Mouse (Mus musculus): Measurements from ENCODE around the gene Fam102a. TPM values are rescaled to one million over a fixed set of nuclear protein-coding genes. Genes with fewer than 3 reads are reported as not detected.

The Fam102a gene
- polyA plus RNA-seq, 1 experiment from 2014 or later: 9.0 TPM

DNA sequence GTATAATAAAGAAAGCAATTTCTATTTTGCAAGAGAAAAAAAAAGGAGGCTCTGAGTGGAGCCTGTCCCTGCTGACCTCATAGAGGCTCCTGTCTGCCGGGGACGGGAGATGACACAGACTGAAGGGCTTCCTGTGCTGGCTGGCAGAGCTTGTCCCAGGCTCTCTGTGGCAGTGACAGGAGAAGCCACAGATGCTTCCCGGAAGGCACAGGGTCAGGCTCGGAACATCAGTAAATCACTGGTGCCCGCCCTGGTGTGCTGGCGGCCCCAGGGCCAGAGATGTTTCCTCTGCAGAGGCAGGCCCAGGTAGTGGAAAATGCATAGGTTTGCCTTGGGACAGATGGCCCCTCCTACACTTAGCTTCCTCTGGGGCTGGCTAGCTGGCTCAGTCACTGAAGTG lies 20.8 kb upstream of the Fam102a start:
- no peak overlapping the region for H3K4me3 ChIP-seq
- WGBS: 21% methylated on average over 6 of the region's 6 CpGs
- no peaks in the 10 kb centered on the region for H3K9me3 ChIP-seq (replicated peaks)
- ATAC-seq (ENCODE audit: insufficient number of reproducible peaks, low FRiP score): peak; percentile 40; the same call in 1 of the 2 replicates
- H3K4me2 ChIP-seq: no peak overlapping the region
- peaks cover 22% of the 10 kb centered on the region for H3K4me1 ChIP-seq (replicated peaks)
- H3K9ac ChIP-seq: 0 out of 2 replicates have a peak overlapping the region, but pooled peaks have one; percentile 31
- H3K36me3 ChIP-seq: no peaks in the 10 kb centered on the region
- no peak overlapping the region for H3K27ac ChIP-seq (ENCODE audit: poor library complexity, severe bottlenecking)
- H3K27me3 ChIP-seq (replicated peaks): no peaks in the 10 kb centered on the region

GRCm38 (mm10) chr2:32517233-32517867 lies 17.8 kb upstream of the Fam102a start:
- no peak for ATAC-seq (ENCODE audit: insufficient number of reproducible peaks, low FRiP score)
- 53% methylated on average over 4 of the region's 4 CpGs for WGBS
- no peaks in the 10 kb centered on the region for H3K9me3 ChIP-seq (replicated peaks)
- H3K4me1 ChIP-seq (replicated peaks): peaks cover 14% of the 10 kb centered on the region
- H3K27ac ChIP-seq (ENCODE audit: poor library complexity, severe bottlenecking): no peak overlapping the region
- no peak overlapping the region for H3K4me2 ChIP-seq
- H3K27me3 ChIP-seq (replicated peaks): no peaks in the 10 kb centered on the region
- no peak overlapping the region for H3K4me3 ChIP-seq
- no peaks in the 10 kb centered on the region for H3K36me3 ChIP-seq
- no peak overlapping the region for H3K9ac ChIP-seq

GRCm38 (mm10) chr2:32520034-32520990 lies 14.8 kb upstream of the Fam102a start:
- Histone ChIP-seq H3K4me2 (no peak overlapping the region), H3K27ac (ENCODE audit: poor library complexity, severe bottlenecking) (no peak overlapping the region), H3K36me3 (no peaks in the 10 kb centered on the region), H3K9me3 (replicated peaks) (no peaks in the 10 kb centered on the region), H3K4me1 (replicated peaks) (peaks cover 5% of the 10 kb centered on the region), H3K4me3 (no peak overlapping the region), H3K27me3 (replicated peaks) (no peaks in the 10 kb centered on the region), H3K9ac (no peak overlapping the region)
- 59% methylated on average over 7 of the region's 8 CpGs for WGBS
- no peak for ATAC-seq (ENCODE audit: insufficient number of reproducible peaks, low FRiP score)

GRCm38 (mm10) chr2:32524536-32525031 lies 10.5 kb upstream of the Fam102a start:
- H3K4me3 ChIP-seq: no peak overlapping the region
- 84% methylated on average over 13 of the region's 13 CpGs for WGBS

GRCm38 (mm10) chr2:32525816-32526215 lies 9.3 kb upstream of the Fam102a start:
- no peaks in the 10 kb centered on the region for H3K9me3 ChIP-seq (replicated peaks)
- H3K27ac ChIP-seq (ENCODE audit: poor library complexity, severe bottlenecking): no peak overlapping the region
- H3K4me1 ChIP-seq (replicated peaks): no peaks in the 10 kb centered on the region
- no peak overlapping the region for H3K4me2 ChIP-seq
- WGBS: 81% methylated on average over 12 of the region's 12 CpGs
- H3K36me3 ChIP-seq: no peaks in the 10 kb centered on the region
- no peak overlapping the region for H3K9ac ChIP-seq
- H3K4me3 ChIP-seq: no peak overlapping the region
- H3K27me3 ChIP-seq (replicated peaks): no peaks in the 10 kb centered on the region
- ATAC-seq (ENCODE audit: insufficient number of reproducible peaks, low FRiP score): no peak

More at GRCm38 (mm10) chr2:32524536-32525031, 10.5 kb upstream of the Fam102a start:
- no peak for ATAC-seq (ENCODE audit: insufficient number of reproducible peaks, low FRiP score)
- no peaks in the 10 kb centered on the region for H3K4me1 ChIP-seq (replicated peaks)
- no peaks in the 10 kb centered on the region for H3K27me3 ChIP-seq (replicated peaks)
- no peak overlapping the region for H3K9ac ChIP-seq
- no peak overlapping the region for H3K4me2 ChIP-seq
- H3K36me3 ChIP-seq: no peaks in the 10 kb centered on the region
- H3K27ac ChIP-seq (ENCODE audit: poor library complexity, severe bottlenecking): no peak overlapping the region
- H3K9me3 ChIP-seq (replicated peaks): no peaks in the 10 kb centered on the region

DNA sequence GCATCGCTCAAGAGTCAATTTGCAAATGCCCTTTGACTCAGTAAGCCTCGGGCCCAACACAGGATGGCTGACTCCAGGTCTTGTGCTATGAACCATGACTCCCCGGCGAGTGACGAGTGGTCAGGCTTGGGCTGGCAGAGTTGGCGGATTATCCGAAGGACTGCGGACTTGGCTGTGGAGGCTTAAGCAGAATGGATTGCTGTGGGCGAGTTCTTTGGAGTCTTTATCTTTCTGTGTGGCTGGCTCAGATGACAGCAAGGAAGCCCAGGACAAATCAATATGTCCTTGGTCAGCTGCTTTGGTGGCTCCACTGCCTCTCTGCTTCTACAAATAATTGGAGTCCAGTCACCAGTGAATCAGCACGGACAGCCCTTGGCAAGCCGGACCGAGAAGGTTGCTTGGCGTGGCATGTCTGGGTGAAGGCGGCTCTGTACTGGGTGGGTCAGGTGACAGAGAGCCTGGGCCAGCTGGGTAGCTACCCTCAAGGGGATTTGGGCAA lies 7.6 kb upstream of the Fam102a start:
- Histone ChIP-seq H3K9me3 (replicated peaks) (no peaks in the 10 kb centered on the region), H3K27ac (ENCODE audit: poor library complexity, severe bottlenecking) (no peak overlapping the region), H3K4me2 (no peak overlapping the region), H3K4me3 (no peak overlapping the region), H3K36me3 (no peaks in the 10 kb centered on the region), H3K4me1 (replicated peaks) (no peaks in the 10 kb centered on the region), H3K27me3 (replicated peaks) (no peaks in the 10 kb centered on the region), H3K9ac (no peak overlapping the region)
- 82% methylated on average over 14 of the region's 14 CpGs for WGBS
- no peak for ATAC-seq (ENCODE audit: insufficient number of reproducible peaks, low FRiP score)

DNA sequence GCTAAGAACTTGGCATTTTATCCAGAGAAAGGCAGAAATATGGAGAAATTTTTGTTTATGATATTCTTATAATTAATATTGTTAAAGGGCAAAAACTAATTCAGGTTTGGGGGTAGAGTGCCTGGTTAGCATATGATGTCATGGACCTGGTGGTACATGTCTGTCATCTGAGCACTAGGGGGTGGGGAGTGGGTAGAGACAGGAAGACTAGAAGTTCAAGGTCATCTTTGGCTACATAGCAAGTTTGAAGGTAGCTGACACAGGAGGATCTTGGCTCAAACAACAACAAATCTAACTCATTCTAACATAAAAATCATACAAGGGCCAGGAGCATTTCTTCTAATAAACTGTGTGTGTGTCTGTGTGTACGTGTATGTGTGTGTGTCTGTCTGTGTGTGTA lies 6.8 kb upstream of the Fam102a start:
- Histone ChIP-seq H3K9me3 (replicated peaks) (no peaks in the 10 kb centered on the region), H3K27me3 (replicated peaks) (no peaks in the 10 kb centered on the region), H3K27ac (ENCODE audit: poor library complexity, severe bottlenecking) (no peak overlapping the region), H3K4me2 (no peak overlapping the region), H3K9ac (no peak overlapping the region), H3K36me3 (no peaks in the 10 kb centered on the region), H3K4me1 (replicated peaks) (no peaks in the 10 kb centered on the region), H3K4me3 (no peak overlapping the region)
- WGBS: 92% methylated on average over 1 of the region's 1 CpGs
- no peak for ATAC-seq (ENCODE audit: insufficient number of reproducible peaks, low FRiP score)

- ATAC-seq (ENCODE audit: insufficient number of reproducible peaks, low FRiP score): no peak
These were observed 4.7 kb upstream of the Fam102a start for GRCm38 (mm10) chr2:32530479-32530878.

DNA sequence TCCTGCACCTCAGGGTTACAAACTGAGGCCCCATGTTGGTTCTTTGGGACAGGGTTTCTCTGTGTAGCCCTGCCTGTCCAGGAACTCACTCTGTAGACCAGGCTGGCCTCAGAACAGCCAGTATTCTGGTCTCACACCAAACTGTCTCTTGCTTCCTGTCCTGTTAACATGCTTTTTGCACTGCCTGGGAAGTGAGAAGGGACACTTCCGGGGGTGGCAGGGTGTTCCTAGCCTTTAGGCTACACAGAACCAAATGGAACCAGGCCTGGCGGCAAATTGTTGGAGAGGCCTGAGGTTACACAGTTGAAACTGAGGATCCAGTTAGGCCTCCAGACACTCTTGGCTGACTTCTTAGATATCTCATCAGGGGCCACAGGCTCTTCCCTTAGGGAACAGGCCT lies 2.0 kb upstream of the Fam102a start:
- Histone ChIP-seq H3K4me3 (no peak overlapping the region), H3K27ac (ENCODE audit: poor library complexity, severe bottlenecking) (no peak overlapping the region), H3K9me3 (replicated peaks) (no peaks in the 10 kb centered on the region), H3K4me1 (replicated peaks) (peaks cover 32% of the 10 kb centered on the region), H3K4me2 (no peak overlapping the region), H3K9ac (no peak overlapping the region), H3K27me3 (replicated peaks) (no peaks in the 10 kb centered on the region), H3K36me3 (no peaks in the 10 kb centered on the region)
- WGBS: 78% methylated on average over 2 of the region's 2 CpGs
- no peak for ATAC-seq (ENCODE audit: insufficient number of reproducible peaks, low FRiP score)

More at GRCm38 (mm10) chr2:32530479-32530878, 4.7 kb upstream of the Fam102a start:
- Histone ChIP-seq H3K9me3 (replicated peaks) (no peaks in the 10 kb centered on the region), H3K4me1 (replicated peaks) (peaks cover 9% of the 10 kb centered on the region; the same call in 1 of the 2 replicates), H3K4me2 (no peak overlapping the region), H3K27ac (ENCODE audit: poor library complexity, severe bottlenecking) (no peak overlapping the region), H3K27me3 (replicated peaks) (no peaks in the 10 kb centered on the region), H3K36me3 (no peaks in the 10 kb centered on the region), H3K9ac (no peak overlapping the region), H3K4me3 (no peak overlapping the region)
- WGBS: 74% methylated on average over 2 of the region's 2 CpGs

DNA sequence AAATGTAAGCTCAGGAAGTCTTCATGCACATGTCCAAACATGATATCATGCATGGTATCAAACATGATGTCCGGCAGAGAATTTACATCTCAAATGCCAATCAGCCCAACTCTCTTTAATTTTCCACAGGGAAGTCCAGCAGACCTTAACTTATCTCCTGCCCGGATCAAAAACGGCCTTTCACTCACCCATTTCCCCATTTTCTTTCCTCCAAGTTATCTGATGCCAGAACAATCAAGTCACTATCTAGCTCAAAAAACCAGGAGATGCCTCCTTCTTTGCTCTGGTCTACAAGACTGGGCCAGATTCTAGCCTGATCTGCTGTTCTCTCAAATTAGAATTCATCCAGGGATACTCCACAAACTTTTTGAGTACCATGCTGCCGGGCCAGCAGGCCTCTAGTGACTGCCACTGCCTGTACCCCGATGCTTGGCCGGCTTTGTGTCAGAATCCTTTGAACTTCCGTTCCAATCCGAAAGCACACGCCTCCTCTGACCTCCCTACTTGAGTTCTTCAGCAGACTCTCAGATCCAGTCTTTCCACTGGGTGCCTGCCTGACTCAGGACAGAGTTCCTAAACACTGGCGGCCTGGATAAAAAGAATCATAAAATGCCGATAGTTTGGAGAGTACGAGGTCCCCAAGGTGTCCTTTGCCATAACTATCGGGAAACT lies 935 bp upstream of the Fam102a start:
- Histone ChIP-seq H3K4me2 (peak overlapping the region; percentile 90), H3K4me1 (replicated peaks) (peaks cover 42% of the 10 kb centered on the region), H3K27me3 (replicated peaks) (no peaks in the 10 kb centered on the region), H3K36me3 (no peaks in the 10 kb centered on the region), H3K27ac (ENCODE audit: poor library complexity, severe bottlenecking) (peak overlapping the region; percentile 92), H3K9me3 (replicated peaks) (no peaks in the 10 kb centered on the region), H3K9ac (peak overlapping the region; percentile 80), H3K4me3 (peak overlapping the region; percentile 89)
- ATAC-seq (ENCODE audit: insufficient number of reproducible peaks, low FRiP score): peak; percentile 0; the same call in 1 of the 2 replicates
- WGBS: 10% methylated on average over 13 of the region's 13 CpGs
